Mouse (Mus musculus) liver, postnatal 0 days (tissue): ENCODE results near the gene Sprr3.

Experiments
- CTCF ChIP-seq: sonication (generic); IDR thresholded peaks from 2 replicates; pipeline ENCODE4 v1.5.1; 2016; ENCODE audit warnings: antibody characterized with exemption, low read depth
- EP300 ChIP-seq: IDR thresholded peaks from 2 replicates; pipeline ENCODE4 v1.6.1; 2016; ENCODE audit warnings: antibody characterized with exemption, low read depth, mild to moderate bottlenecking

GRCm38 (mm10) chr3:92467424-92467823 is 8.9 kb upstream of the Sprr3 start:
- TF ChIP-seq EP300 (no peak), CTCF (no peak)
